Mouse (Mus musculus) hindbrain, postnatal 0 days (tissue): ENCODE measurements around the gene Rassf4. TPM values are rescaled to one million over a fixed set of nuclear protein-coding genes. Genes with fewer than 3 reads are reported as not detected.

Experiments
- ATAC-seq: fragments of 200-750 bp; cut with Nextera tagmentation; 2 replicates; pipeline ENCODE4 v1.8.0; 2017; ENCODE audit warnings: mild to moderate bottlenecking, moderate TSS enrichment, moderate library complexity
- DNase-seq: peaks from one replicate; pipeline ENCODE4 v3.0.0-alpha.2; 2015; ENCODE audit warnings: low spot score
- H3K27ac ChIP-seq: fragments of 300-500 bp; sonication (generic); 2 replicates; pipeline ENCODE4 v1.5.1; 2014; ENCODE audit warnings: mild to moderate bottlenecking
- H3K27me3 ChIP-seq: fragments of 300-500 bp; sonication (generic); 2 replicates; pipeline ENCODE4 v1.6.1; 2014; ENCODE audit warnings: low read length, mixed read lengths; ENCODE audit not compliant: insufficient read depth
- H3K36me3 ChIP-seq: fragments of 300-500 bp; sonication (generic); 2 replicates; pipeline ENCODE4 v1.6.1; 2014; ENCODE audit warnings: low read length, mixed read lengths; ENCODE audit not compliant: insufficient read depth
- H3K4me1 ChIP-seq: fragments of 300-500 bp; sonication (generic); 2 replicates; pipeline ENCODE4 v1.6.1; 2014; ENCODE audit warnings: antibody characterized with exemption, low read length, mixed read lengths; ENCODE audit not compliant: insufficient read depth
- H3K4me2 ChIP-seq: fragments of 300-500 bp; sonication (generic); 2 replicates; pipeline ENCODE4 v1.6.1; 2014; ENCODE audit warnings: low read depth, mild to moderate bottlenecking, low read length, moderate library complexity, mixed read lengths
- H3K4me3 ChIP-seq: fragments of 300-500 bp; sonication (generic); 2 replicates; pipeline ENCODE4 v1.5.1; 2014; ENCODE audit warnings: low read length
- H3K9ac ChIP-seq: fragments of 300-500 bp; sonication (generic); replicated peaks from 2 replicates; pipeline ENCODE4 v1.6.1; 2014; ENCODE audit warnings: mild to moderate bottlenecking, low read length, moderate library complexity, mixed read lengths
- H3K9me3 ChIP-seq: fragments of 300-500 bp; sonication (generic); 2 replicates; pipeline ENCODE4 v1.6.1; 2016; ENCODE audit warnings: low read length, mixed read lengths
- CTCF ChIP-seq: IDR thresholded peaks from 2 replicates; pipeline ENCODE4 v1.5.1; 2016; ENCODE audit warnings: antibody characterized with exemption, control low read depth, low read depth
- WGBS: fragments of 180-500 bp; shearing (Covaris S2); extraction: QIAGEN DNeasy Blood & Tissue Kit; methylation state at CpG from one replicate; pipeline ENCODE4 v1.1.7; 2014; 5-methylcytosine and 5-hydroxymethylcytosine counted together
- polyA plus RNA-seq: library from polyadenylated mRNA; unstranded; fragments of >200 nt; fragmentation: Nextera tagmentation; extraction: Ambion mirVana; gene quantifications from 2 replicates; pipeline ENCODE4 v1.2.1, GENCODE M21; 2015
- total RNA-seq: library from RNA; depleted of rRNA; stranded (reverse); fragments of >200 nt; gene quantifications from 2 replicates; pipeline ENCODE4 v1.2.3, GENCODE M21; 2014; rRNA removed

The Rassf4 gene
- total RNA-seq (18.2 and 37.1 TPM in 2 replicates), polyA plus RNA-seq (29.4 and 32.1 TPM in 2 replicates)

DNA sequence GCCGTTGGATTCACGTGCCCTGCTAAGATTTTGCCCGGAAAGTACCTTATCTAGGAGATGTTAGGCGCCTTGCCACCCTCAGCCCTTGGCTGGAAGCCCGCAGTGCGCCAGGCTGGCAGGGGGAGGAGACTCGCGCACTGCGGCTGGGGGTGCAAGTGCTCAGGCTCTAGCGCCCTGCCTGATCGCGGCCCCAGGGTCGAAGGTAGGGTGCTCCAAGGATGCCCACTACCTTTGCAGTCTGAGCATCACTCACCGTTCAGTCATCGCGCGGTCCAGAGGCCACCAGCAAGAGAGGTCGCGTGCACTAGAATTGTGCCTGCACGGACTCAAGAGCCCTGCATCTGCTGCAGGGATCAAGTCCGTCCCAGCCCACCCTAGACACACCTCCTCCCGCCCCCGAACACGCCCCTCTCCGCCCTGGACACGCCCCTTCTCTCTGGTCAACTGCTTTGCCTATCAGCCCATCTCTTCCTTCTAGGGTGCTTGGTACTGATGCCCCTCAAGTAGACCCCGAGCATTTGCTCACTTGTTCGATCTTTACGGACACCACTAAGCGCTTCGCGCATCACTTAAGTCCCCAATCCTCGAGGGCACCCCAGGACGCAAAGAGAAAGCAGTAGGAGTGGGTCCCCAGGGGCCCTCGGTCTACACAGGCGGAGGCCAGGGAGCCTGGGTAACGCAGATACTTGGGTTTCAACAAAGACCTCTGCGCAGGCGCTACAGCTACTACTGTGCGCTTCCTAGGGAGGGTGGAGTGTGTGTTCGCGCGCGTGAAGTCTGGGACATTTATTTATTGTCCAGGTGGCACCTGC is at the start of gene Rassf4:
Rassf4 (minus strand) TSS at position 482 of the 812 bp plus-strand sequence.
- DNase-seq, result peak; percentile 82
- Histone ChIP-seq H3K4me2 (peak within 1 kb of the TSS; percentile 79), H3K36me3 (no peaks in the 10 kb centered on the region), H3K27me3 (no peaks in the 10 kb centered on the region), H3K9ac (peak within 1 kb of the TSS; percentile 39), H3K9me3 (no peaks in the 10 kb centered on the region), H3K27ac (peak within 1 kb of the TSS; percentile 37), H3K4me3 (peak within 1 kb of the TSS; percentile 45), H3K4me1 (peaks cover 26% of the 10 kb centered on the region)
- WGBS, result under 1% methylated on average over 40 of the region's 44 CpGs
- TF ChIP-seq CTCF, result no peak
- peak; percentile 89 for ATAC-seq

DNA sequence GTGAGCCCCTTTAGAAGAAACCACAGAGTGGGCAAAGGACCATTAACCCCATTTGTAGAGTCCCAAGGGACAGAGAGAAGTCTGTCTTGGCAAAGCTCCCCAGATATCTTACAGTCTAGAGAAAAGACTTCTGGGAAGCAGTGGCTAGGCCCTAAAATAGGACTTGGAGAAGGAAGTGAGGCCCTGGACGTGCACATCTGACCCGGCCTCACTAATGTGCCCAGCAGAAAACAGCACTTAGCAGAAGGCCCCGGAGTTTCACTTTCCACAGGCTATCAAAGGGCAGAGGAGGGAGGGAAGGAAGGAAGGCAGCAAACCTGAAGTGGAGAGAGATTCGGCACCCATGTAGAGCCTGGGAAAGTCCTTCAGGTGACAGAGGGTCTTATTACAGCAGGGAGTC is 45.2 kb upstream of the Rassf4 start:
- Histone ChIP-seq H3K27me3 (no peaks in the 10 kb centered on the region), H3K9me3 (no peaks in the 10 kb centered on the region), H3K4me1 (no peaks in the 10 kb centered on the region), H3K4me3 (no peak overlapping the region), H3K9ac (no peak overlapping the region), H3K36me3 (no peaks in the 10 kb centered on the region), H3K4me2 (no peak overlapping the region), H3K27ac (no peak overlapping the region)
- DNase-seq (no peak), ATAC-seq (no peak)
- TF ChIP-seq CTCF, result no peak
- WGBS, result 86% methylated on average over 4 of the region's 4 CpGs

DNA sequence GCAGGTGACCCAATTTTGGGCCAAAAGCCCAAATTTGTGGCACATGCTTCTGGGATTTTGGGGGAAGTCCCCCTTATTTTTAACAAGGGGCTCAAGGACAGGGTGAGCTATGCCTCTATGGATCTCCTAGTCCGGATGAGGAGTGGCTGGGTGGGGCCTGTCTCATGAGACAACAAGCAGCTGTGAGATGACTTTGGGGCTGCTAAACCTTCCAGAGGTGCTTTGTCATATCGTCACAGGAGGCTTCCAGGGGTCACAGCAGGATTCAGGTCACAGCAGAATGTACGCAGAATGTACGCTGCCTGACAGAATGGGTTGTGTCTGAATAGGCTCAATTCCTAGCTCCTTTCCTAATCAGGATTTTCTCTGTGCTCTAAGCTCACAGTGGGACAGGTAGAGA is 44.6 kb upstream of the Rassf4 start:
- H3K9me3 ChIP-seq, result no peaks in the 10 kb centered on the region
- DNase-seq, result no peak
- WGBS, result 90% methylated on average over 4 of the region's 4 CpGs
- H3K4me3 ChIP-seq, result no peak overlapping the region
- ATAC-seq, result no peak
- H3K27ac ChIP-seq, result no peak overlapping the region
- no peaks in the 10 kb centered on the region for H3K27me3 ChIP-seq
- no peak overlapping the region for H3K9ac ChIP-seq
- no peaks in the 10 kb centered on the region for H3K4me1 ChIP-seq
- H3K36me3 ChIP-seq, result no peaks in the 10 kb centered on the region
- no peak overlapping the region for H3K4me2 ChIP-seq
- TF ChIP-seq CTCF, result no peak

DNA sequence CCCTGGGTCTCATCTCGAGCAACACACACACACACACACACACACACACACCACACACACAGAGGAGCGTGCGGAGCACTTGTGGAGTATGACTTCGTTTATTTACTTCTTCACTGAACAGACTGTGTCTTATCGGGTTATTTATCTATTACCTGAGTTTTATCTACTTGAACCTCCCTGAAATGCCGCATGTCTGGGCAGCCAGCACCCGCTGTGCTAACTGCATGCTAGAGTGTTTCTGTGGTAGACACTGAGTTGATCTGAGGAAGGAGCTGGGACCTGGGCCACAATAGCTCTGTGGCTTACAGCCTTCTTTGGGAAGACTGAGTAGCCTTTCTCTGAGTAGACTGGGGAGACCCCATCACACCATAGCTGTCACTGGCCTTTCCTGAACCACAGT is 44.1 kb upstream of the Rassf4 start:
- WGBS, result 93% methylated on average over 7 of the region's 7 CpGs
- ATAC-seq (no peak), DNase-seq (no peak)
- Histone ChIP-seq H3K4me1 (no peaks in the 10 kb centered on the region), H3K9me3 (no peaks in the 10 kb centered on the region), H3K27ac (no peak overlapping the region), H3K4me3 (no peak overlapping the region), H3K27me3 (no peaks in the 10 kb centered on the region), H3K9ac (no peak overlapping the region), H3K36me3 (no peaks in the 10 kb centered on the region), H3K4me2 (no peak overlapping the region)
- TF ChIP-seq CTCF, result no peak

DNA sequence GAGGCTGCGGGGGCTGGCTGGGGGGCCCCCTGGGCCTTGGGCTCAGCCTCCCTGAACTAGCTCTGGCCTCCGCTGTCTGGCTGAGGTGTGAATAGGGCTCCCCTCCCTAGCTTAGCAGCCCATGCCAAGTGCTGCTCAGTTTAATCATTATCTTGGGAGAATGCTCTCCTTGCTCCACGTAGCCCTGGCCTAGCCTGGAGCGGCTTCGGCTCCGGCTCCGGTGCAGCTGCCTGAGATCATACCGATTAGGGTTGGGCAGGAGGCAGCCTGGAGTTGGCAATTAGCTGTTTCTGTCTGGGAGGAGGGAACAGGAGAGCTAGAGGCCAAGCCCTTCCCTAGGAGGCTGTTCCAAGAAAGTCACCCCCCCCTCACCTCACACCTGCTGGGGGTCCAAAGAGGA is 42.9 kb upstream of the Rassf4 start, which contains the start of gene Tmem72:
Tmem72 (minus strand) TSS at position 248 of the 400 bp plus-strand sequence.
- no peak within 1 kb of the TSS for H3K27ac ChIP-seq
- ATAC-seq (no peak), DNase-seq (no peak)
- no peak within 1 kb of the TSS for H3K4me2 ChIP-seq
- no peak within 1 kb of the TSS for H3K4me3 ChIP-seq
- no peaks in the 10 kb centered on the region for H3K36me3 ChIP-seq
- no peak within 1 kb of the TSS for H3K9ac ChIP-seq
- no peak for TF ChIP-seq CTCF
- no peaks in the 10 kb centered on the region for H3K9me3 ChIP-seq
- no peaks in the 10 kb centered on the region for H3K27me3 ChIP-seq
- no peaks in the 10 kb centered on the region for H3K4me1 ChIP-seq
- 52% methylated on average over 8 of the region's 8 CpGs for WGBS

DNA sequence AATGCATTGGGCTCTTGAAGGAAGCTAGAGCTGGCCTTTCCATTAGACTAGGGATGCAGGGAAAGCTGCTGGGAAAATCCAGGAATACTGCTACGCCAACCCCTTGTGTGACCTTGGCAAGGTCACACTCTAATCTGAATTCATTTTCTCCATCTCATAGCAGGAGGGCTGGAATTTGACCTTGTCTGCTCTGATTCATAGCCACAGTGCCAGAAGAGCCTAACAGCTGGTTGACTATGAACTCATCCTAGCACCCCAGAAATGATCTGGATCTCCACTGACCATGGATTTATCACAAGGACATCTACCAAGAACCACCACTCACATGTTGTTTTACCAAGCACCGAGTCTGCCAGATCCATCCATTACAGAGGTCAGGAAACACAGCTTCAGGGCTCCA is 41.4 kb upstream of the Rassf4 start:
- no peaks in the 10 kb centered on the region for H3K4me1 ChIP-seq
- H3K27ac ChIP-seq, result no peak overlapping the region
- H3K4me2 ChIP-seq, result no peak overlapping the region
- DNase-seq (no peak), ATAC-seq (no peak)
- no peak for TF ChIP-seq CTCF
- H3K36me3 ChIP-seq, result no peaks in the 10 kb centered on the region
- H3K9ac ChIP-seq, result no peak overlapping the region
- no peak overlapping the region for H3K4me3 ChIP-seq
- WGBS, result 78% methylated on average over 2 of the region's 2 CpGs
- H3K27me3 ChIP-seq, result no peaks in the 10 kb centered on the region
- H3K9me3 ChIP-seq, result no peaks in the 10 kb centered on the region

DNA sequence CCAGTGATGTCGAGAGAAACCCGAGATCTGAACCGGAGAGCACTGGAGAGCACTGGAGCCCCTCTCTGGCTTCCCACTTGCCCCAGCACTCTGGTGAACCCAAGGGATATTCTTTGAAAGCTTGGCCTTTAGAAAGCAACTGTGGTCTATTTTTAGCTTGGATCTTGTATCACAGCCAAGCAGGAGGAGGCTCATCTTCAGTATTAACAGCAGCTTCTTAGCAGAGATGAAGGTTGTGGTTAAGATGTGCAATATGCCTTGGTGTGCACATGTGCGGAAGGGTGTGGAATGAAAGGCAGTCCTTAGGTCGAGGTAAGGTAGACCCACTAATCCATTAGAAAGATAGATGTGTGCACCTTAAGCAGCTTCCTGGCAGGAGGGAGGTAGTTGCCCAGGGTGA is 40.8 kb upstream of the Rassf4 start:
- no peak overlapping the region for H3K27ac ChIP-seq
- no peak overlapping the region for H3K4me3 ChIP-seq
- WGBS, result 84% methylated on average over 5 of the region's 5 CpGs
- ATAC-seq (no peak), DNase-seq (no peak)
- no peaks in the 10 kb centered on the region for H3K4me1 ChIP-seq
- no peak overlapping the region for H3K9ac ChIP-seq
- H3K27me3 ChIP-seq, result no peaks in the 10 kb centered on the region
- no peak overlapping the region for H3K4me2 ChIP-seq
- H3K9me3 ChIP-seq, result no peaks in the 10 kb centered on the region
- no peak for TF ChIP-seq CTCF
- H3K36me3 ChIP-seq, result no peaks in the 10 kb centered on the region
